Mouse (Mus musculus) neural tube, embryonic 10.5 days (tissue): Measurements from ENCODE around the gene Gemin4.

Source experiments
- DNase-seq: peaks from one replicate; pipeline ENCODE4 v3.0.0-alpha.2; 2017; ENCODE audit warnings: low spot score; ENCODE audit errors: extremely low spot score

Gemin4 gene

GRCm38 (mm10) chr11:76217390-76217800, at the start of gene Gemin4, which contains the start of gene Dbil5:
Gemin4 (minus strand) TSS chr11:76217664.
Dbil5 (plus strand) TSS chr11:76217608.
- DNase-seq = peak; percentile 98

GRCm38 (mm10) chr11:76262611-76263351, 45.3 kb upstream of the Gemin4 start:
- peak; percentile 72 for DNase-seq

- DNase-seq = no peak
Observed at GRCm38 (mm10) chr11:76261224-76261623, 43.8 kb upstream of the Gemin4 start.

GRCm38 (mm10) chr11:76260208-76261050, 43.0 kb upstream of the Gemin4 start:
- no peak for DNase-seq

- no peak for DNase-seq
Observed at GRCm38 (mm10) chr11:76258511-76258910, 41.0 kb upstream of the Gemin4 start.

GRCm38 (mm10) chr11:76257386-76257785, 39.9 kb upstream of the Gemin4 start:
- no peak for DNase-seq

- no peak for DNase-seq
Observed at GRCm38 (mm10) chr11:76256129-76256528, 38.7 kb upstream of the Gemin4 start.

- no peak for DNase-seq
Observed at GRCm38 (mm10) chr11:76255431-76256001, 38.1 kb upstream of the Gemin4 start.

- DNase-seq = no peak
Observed at GRCm38 (mm10) chr11:76253918-76254264, 36.4 kb upstream of the Gemin4 start.

- peak; percentile 93 for DNase-seq
Observed at GRCm38 (mm10) chr11:76253145-76253917, 35.9 kb upstream of the Gemin4 start.

- no peak for DNase-seq
Observed at GRCm38 (mm10) chr11:76252036-76252435, 34.6 kb upstream of the Gemin4 start.

- DNase-seq = no peak
Observed at GRCm38 (mm10) chr11:76247239-76247638, 29.8 kb upstream of the Gemin4 start.

GRCm38 (mm10) chr11:76246439-76246838, 29.0 kb upstream of the Gemin4 start:
- no peak for DNase-seq

- DNase-seq = no peak
Observed at GRCm38 (mm10) chr11:76243811-76244546, 26.5 kb upstream of the Gemin4 start.

GRCm38 (mm10) chr11:76242901-76243810, 25.7 kb upstream of the Gemin4 start, which contains the start of the genes Mrm3 and Glod4:
Mrm3 (plus strand) TSS chr11:76243715.
Glod4 (minus strand) TSS chr11:76243725.
- DNase-seq = peak; percentile 95

- no peak for DNase-seq
Observed at GRCm38 (mm10) chr11:76239750-76240149, 22.3 kb upstream of the Gemin4 start.

GRCm38 (mm10) chr11:76236136-76236535, 18.7 kb upstream of the Gemin4 start:
- no peak for DNase-seq

- no peak for DNase-seq
Observed at GRCm38 (mm10) chr11:76225051-76225450, 7.6 kb upstream of the Gemin4 start.

GRCm38 (mm10) chr11:76224631-76225030, 7.2 kb upstream of the Gemin4 start:
- DNase-seq = no peak
